Mouse (Mus musculus): ENCODE results near the gene Krtap9-5.

DNA sequence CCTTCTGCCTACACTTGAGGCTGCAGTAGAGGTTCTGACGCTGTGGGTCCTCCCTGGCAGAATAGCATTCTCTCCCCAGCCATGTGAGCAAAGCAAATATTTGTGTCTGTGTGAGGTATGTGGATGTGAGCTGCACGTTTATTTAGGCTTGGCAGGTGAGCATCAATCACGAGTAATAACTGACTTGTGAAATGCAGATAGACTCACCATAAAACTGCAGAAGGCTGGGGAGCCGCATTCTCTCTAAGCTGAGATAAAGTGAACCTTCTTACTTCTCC is 46.0 kb downstream of the Krtap9-5 start:
- TF ChIP-seq CTCF (IDR thresholded peaks at IDR 0.05; ENCODE audit: low read depth) (no peak), EP300 (IDR thresholded peaks at IDR 0.05; ENCODE audit: low read depth) (no peak)

Data from liver, embryonic 14.5 days (tissue).